Mouse (Mus musculus) frontal cortex, adult 2 months (tissue): ENCODE results near the gene Sprr2a1. TPM values are rescaled to one million over a fixed set of nuclear protein-coding genes. Genes with fewer than 3 reads are reported as not detected.

Experiments used
- polyA plus RNA-seq: library from polyadenylated mRNA; depleted of rRNA; stranded (reverse); fragments of >200 nt; gene quantifications from 2 replicates; pipeline ENCODE4 v1.2.3, GENCODE M21; 2012; rRNA removed

The Sprr2a1 gene
- polyA plus RNA-seq, 1 experiment: not detected

Other genes with a start within 250 kb of the Sprr2a1 start
- not detected in 2 replicates for gene Pglyrp3, start 201.2 kb upstream of the Sprr2a1 start, polyA plus RNA-seq
- 5.2 and 5.4 TPM in 2 replicates for gene Lor, start 132.7 kb upstream of the Sprr2a1 start, polyA plus RNA-seq
- not detected in 2 replicates for gene Prr9, start 91.9 kb upstream of the Sprr2a1 start, polyA plus RNA-seq
- gene Lelp1, start 73.1 kb upstream of the Sprr2a1 start, polyA plus RNA-seq: not detected in 2 replicates
- gene Sprr2a2, start 121 bp downstream of the Sprr2a1 start, polyA plus RNA-seq: 1.9 and 3.7 TPM in 2 replicates
- 0.23 TPM in 1 of 2 replicates, not detected in the other for gene Sprr2a3, start 69.6 kb downstream of the Sprr2a1 start, polyA plus RNA-seq
- not detected in 2 replicates for gene Sprr2b, start 100.8 kb downstream of the Sprr2a1 start, polyA plus RNA-seq
- not detected in 2 replicates for gene Sprr2d, start 123.3 kb downstream of the Sprr2a1 start, polyA plus RNA-seq
- gene Sprr2e, start 136.3 kb downstream of the Sprr2a1 start, polyA plus RNA-seq: not detected in 2 replicates
- gene Sprr2f, start 149.4 kb downstream of the Sprr2a1 start, polyA plus RNA-seq: 0.21 TPM in 1 of 2 replicates, not detected in the other
- gene Sprr2h, start 169.9 kb downstream of the Sprr2a1 start, polyA plus RNA-seq: not detected in 2 replicates
- gene Sprr2i, start 192.2 kb downstream of the Sprr2a1 start, polyA plus RNA-seq: not detected in 2 replicates
- gene Sprr2j-ps, start 202.3 kb downstream of the Sprr2a1 start, polyA plus RNA-seq: not detected in 2 replicates
- gene Gm9774, start 213.6 kb downstream of the Sprr2a1 start, polyA plus RNA-seq: 6.0 and 7.7 TPM in 2 replicates
- not detected in 2 replicates for gene Sprr2k, start 216.8 kb downstream of the Sprr2a1 start, polyA plus RNA-seq
- not detected in 2 replicates for gene Sprr1b, start 223.0 kb downstream of the Sprr2a1 start, polyA plus RNA-seq
- gene Sprr3, start 242.9 kb downstream of the Sprr2a1 start, polyA plus RNA-seq: not detected in 2 replicates